Mouse (Mus musculus) kidney, adult 2 months (tissue): ENCODE results near the gene Riox1. TPM values are rescaled to one million over a fixed set of nuclear protein-coding genes. Genes with fewer than 3 reads are reported as not detected.
"Not testable (repeated sequence)": the region's sequence is repeated elsewhere in the genome, so short reads cannot be mapped to it uniquely, and the experiment has no call there.

ENCODE experiments used
- DNase-seq: peaks from one replicate; pipeline ENCODE4 v3.0.0; 2021
- H3K27ac ChIP-seq: fragments of 200-500 bp; 2 replicates; pipeline ENCODE4 v1.5.1; 2012; ENCODE audit warnings: low read depth, low read length, control low read depth, inconsistent platforms; ENCODE audit not compliant: insufficient read depth
- H3K27me3 ChIP-seq: fragments of 200-500 bp; replicated peaks from 2 replicates; pipeline ENCODE4 v1.6.1; 2012; ENCODE audit warnings: mild to moderate bottlenecking, moderate library complexity, low read length, inconsistent platforms; ENCODE audit not compliant: control insufficient read depth, insufficient read depth
- H3K36me3 ChIP-seq: fragments of 200-500 bp; 2 replicates; pipeline ENCODE4 v1.6.1; 2012; ENCODE audit warnings: mild to moderate bottlenecking, moderate library complexity, low read length, inconsistent platforms; ENCODE audit not compliant: control insufficient read depth, insufficient read depth
- H3K4me1 ChIP-seq: fragments of 200-500 bp; 2 replicates; pipeline ENCODE4 v1.6.1; 2011; ENCODE audit warnings: low read length; ENCODE audit not compliant: control insufficient read depth, insufficient read depth
- H3K4me3 ChIP-seq: fragments of 200-500 bp; 2 replicates; pipeline ENCODE4 v1.5.1; 2011; ENCODE audit warnings: mild to moderate bottlenecking, low read depth, low read length, control low read depth; ENCODE audit not compliant: insufficient read depth
- CTCF ChIP-seq: fragments of 200-500 bp; conservative IDR thresholded peaks from 2 replicates; pipeline ENCODE4 v1.5.1; 2011; ENCODE audit warnings: low read depth, mild to moderate bottlenecking, control low read depth, low read length, moderate library complexity, mixed read lengths; ENCODE audit not compliant: insufficient read depth, insufficient read length
- POLR2A ChIP-seq: fragments of 200-500 bp; IDR thresholded peaks from one replicate; pipeline ENCODE4 v1.6.1; 2011; ENCODE audit warnings: low read depth, low read length, control low read depth
- WGBS: fragments of 180-500 bp; shearing (Covaris S2); methylation state at CpG from one replicate; pipeline ENCODE4 v1.1.7; 2018; 5-methylcytosine and 5-hydroxymethylcytosine counted together
- polyA plus RNA-seq: library from polyadenylated mRNA; depleted of rRNA; stranded (reverse); fragments of >200 nt; gene quantifications from 2 replicates; pipeline ENCODE4 v1.2.3, GENCODE M21; 2012

The Riox1 gene
- polyA plus RNA-seq, 1 experiment, result 5.7 TPM

GRCm38 (mm10) chr12:83937600-83937999 is 12.8 kb upstream of the Riox1 start:
- no peak overlapping the region for H3K27ac ChIP-seq
- H3K4me1 ChIP-seq, result no peaks in the 10 kb centered on the region
- H3K36me3 ChIP-seq, result no peaks in the 10 kb centered on the region
- WGBS, result 64% methylated on average over 10 of the region's 10 CpGs
- no peak overlapping the region for H3K4me3 ChIP-seq
- no peaks in the 10 kb centered on the region for H3K27me3 ChIP-seq
- no peak for TF ChIP-seq POLR2A
- no peak for TF ChIP-seq CTCF
- no peak for DNase-seq

GRCm38 (mm10) chr12:83938592-83938991 is 11.8 kb upstream of the Riox1 start:
- DNase-seq, H3K27ac ChIP-seq, H3K4me3 ChIP-seq, H3K27me3 ChIP-seq, H3K36me3 ChIP-seq, H3K4me1 ChIP-seq: not testable (repeated sequence)
- WGBS, result 22% methylated on average over 1 of the region's 1 CpGs

GRCm38 (mm10) chr12:83939332-83939731 is 11.1 kb upstream of the Riox1 start:
- TF ChIP-seq CTCF, result no peak
- no peak for TF ChIP-seq POLR2A
- Histone ChIP-seq H3K27ac (no peak overlapping the region), H3K27me3 (no peaks in the 10 kb centered on the region), H3K4me3 (no peak overlapping the region), H3K36me3 (no peaks in the 10 kb centered on the region), H3K4me1 (no peaks in the 10 kb centered on the region)
- 81% methylated on average over 2 of the region's 2 CpGs for whole genome bisulfite sequencing
- DNase-seq, result no peak

- no peaks in the 10 kb centered on the region for H3K36me3 ChIP-seq
- H3K4me1 ChIP-seq, result no peaks in the 10 kb centered on the region
- no peaks in the 10 kb centered on the region for H3K27me3 ChIP-seq
- H3K4me3 ChIP-seq, result no peak overlapping the region
- 55% methylated on average over 4 of the region's 4 CpGs for WGBS
- H3K27ac ChIP-seq, result no peak overlapping the region
- DNase-seq, result peak; percentile 51
- TF ChIP-seq POLR2A (no peak), CTCF (no peak)
These were observed 10.4 kb upstream of the Riox1 start for GRCm38 (mm10) chr12:83940031-83940430.

GRCm38 (mm10) chr12:83941938-83942337 is 8.5 kb upstream of the Riox1 start:
- H3K36me3 ChIP-seq, result no peaks in the 10 kb centered on the region
- H3K4me1 ChIP-seq, result no peaks in the 10 kb centered on the region
- H3K27me3 ChIP-seq, result no peaks in the 10 kb centered on the region
- H3K27ac ChIP-seq, result no peak overlapping the region
- no peak overlapping the region for H3K4me3 ChIP-seq
- 94% methylated on average over 3 of the region's 3 CpGs for WGBS
- no peak for DNase-seq
- TF ChIP-seq POLR2A, result no peak
- no peak for TF ChIP-seq CTCF

GRCm38 (mm10) chr12:83947260-83947811 is 3.1 kb upstream of the Riox1 start:
- peak; percentile 72 for DNase-seq
- H3K4me3 ChIP-seq, result no peak overlapping the region
- H3K27ac ChIP-seq, result peak overlapping the region; percentile 89; the same call in 1 of the 2 replicates
- H3K4me1 ChIP-seq, result peaks cover 9% of the 10 kb centered on the region; the same call in 1 of the 2 replicates
- no peaks in the 10 kb centered on the region for H3K36me3 ChIP-seq
- no peak for TF ChIP-seq POLR2A
- no peaks in the 10 kb centered on the region for H3K27me3 ChIP-seq
- WGBS, result 74% methylated on average over 8 of the region's 8 CpGs

- DNase-seq, result no peak
- no peak for TF ChIP-seq POLR2A
- TF ChIP-seq CTCF, result no peak
- WGBS, result 84% methylated on average over 4 of the region's 4 CpGs
- Histone ChIP-seq H3K4me1 (peaks cover 9% of the 10 kb centered on the region; the same call in 1 of the 2 replicates), H3K36me3 (no peaks in the 10 kb centered on the region), H3K27me3 (no peaks in the 10 kb centered on the region), H3K4me3 (no peak overlapping the region), H3K27ac (no peak overlapping the region)
These were observed 1.4 kb upstream of the Riox1 start for GRCm38 (mm10) chr12:83949043-83949442.
